Mouse (Mus musculus) ES-Bruce4 (cell line): ENCODE results near the gene Spsb4. TPM values are rescaled to one million over a fixed set of nuclear protein-coding genes. Genes with fewer than 3 reads are reported as not detected.
A peak's percentile ranks its signal among the peaks of the same experiment; 100 is the strongest.

ENCODE experiments used
- H3K27ac ChIP-seq: 2 replicates; pipeline ENCODE4 v1.5.1; 2012; ENCODE audit warnings: low read length, inconsistent platforms; ENCODE audit not compliant: insufficient read depth
- H3K27me3 ChIP-seq: 2 replicates; pipeline ENCODE4 v1.6.1; 2012; ENCODE audit warnings: mild to moderate bottlenecking, low read length, inconsistent platforms; ENCODE audit not compliant: control insufficient read depth, poor library complexity, insufficient read depth, severe bottlenecking
- H3K36me3 ChIP-seq: 2 replicates; pipeline ENCODE4 v1.6.1; 2012; ENCODE audit warnings: inconsistent platforms, mild to moderate bottlenecking, low read length, moderate library complexity; ENCODE audit not compliant: control insufficient read depth, poor library complexity, insufficient read depth, severe bottlenecking
- H3K4me1 ChIP-seq: one replicate; pipeline ENCODE4 v1.8.1; 2011; ENCODE audit warnings: low read length; ENCODE audit not compliant: control insufficient read depth, insufficient read depth
- H3K4me3 ChIP-seq: 2 replicates; pipeline ENCODE4 v1.5.1; 2011; ENCODE audit warnings: low read depth, mild to moderate bottlenecking, low read length
- H3K9ac ChIP-seq: 2 replicates; pipeline ENCODE4 v1.6.1; 2012; ENCODE audit warnings: low read depth, mild to moderate bottlenecking, inconsistent platforms; ENCODE audit not compliant: poor library complexity, severe bottlenecking
- H3K9me3 ChIP-seq: replicated peaks from 2 replicates; pipeline ENCODE4 v1.6.1; 2012; ENCODE audit warnings: mild to moderate bottlenecking, low read length, inconsistent platforms; ENCODE audit not compliant: control insufficient read depth, poor library complexity, insufficient read depth, severe bottlenecking
- CTCF ChIP-seq: IDR thresholded peaks from one replicate; pipeline ENCODE4 v1.8.1; 2011; ENCODE audit warnings: low read depth, low read length
- EP300 ChIP-seq: IDR thresholded peaks from 2 replicates; pipeline ENCODE4 v1.6.1; 2011; ENCODE audit warnings: low read depth, low read length; ENCODE audit not compliant: insufficient read depth
- POLR2A ChIP-seq: IDR thresholded peaks from one replicate; pipeline ENCODE4 v1.8.1; 2011; ENCODE audit warnings: low read length; ENCODE audit not compliant: insufficient read depth
- polyA plus RNA-seq: library from polyadenylated mRNA; stranded (reverse); fragments of >200 nt; gene quantifications from 2 replicates; pipeline ENCODE4 v1.2.4, GENCODE M21; 2011; ENCODE audit warnings: low read depth; ENCODE audit not compliant: missing spikeins, insufficient read depth, insufficient read length

Gene Spsb4
- polyA plus RNA-seq: 1.9 and 2.6 TPM in 2 replicates

DNA sequence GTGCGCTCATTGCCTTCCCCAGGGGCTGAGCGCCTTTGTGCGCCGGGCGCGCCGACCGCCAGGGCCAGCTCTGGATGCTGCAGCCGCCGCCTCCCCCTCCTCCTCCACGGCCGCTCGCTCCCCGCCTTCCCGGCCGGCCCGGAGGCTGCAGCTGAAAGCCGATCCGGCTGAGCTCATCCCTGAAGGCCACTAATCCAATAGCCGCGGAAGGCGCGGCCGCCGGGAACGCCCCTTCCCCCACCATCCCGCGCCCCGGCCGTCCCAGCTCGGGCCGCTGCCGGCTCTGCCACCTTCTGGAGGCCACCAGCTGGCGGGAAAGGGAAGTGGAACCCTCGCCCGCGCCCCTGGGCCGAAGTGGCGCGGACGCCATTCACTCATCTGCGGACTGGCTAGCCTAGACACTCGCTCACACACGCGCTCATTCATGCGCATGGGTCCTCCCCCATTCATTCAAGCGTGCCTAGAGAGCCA lies at the start of gene Spsb4:
Gene Spsb4 (minus strand): TSS at position 167 of the 471 bp plus-strand sequence.
- Histone ChIP-seq H3K27ac (no peak within 1 kb of the TSS), H3K9me3 (no peaks in the 10 kb centered on the region), H3K4me3 (peak within 1 kb of the TSS; percentile 83), H3K4me1 (peaks cover 1% of the 10 kb centered on the region), H3K9ac (peak within 1 kb of the TSS; percentile 60), H3K36me3 (no peaks in the 10 kb centered on the region), H3K27me3 (no peaks in the 10 kb centered on the region)
- TF ChIP-seq CTCF (no peak), POLR2A (no peak), EP300 (no peak)

DNA sequence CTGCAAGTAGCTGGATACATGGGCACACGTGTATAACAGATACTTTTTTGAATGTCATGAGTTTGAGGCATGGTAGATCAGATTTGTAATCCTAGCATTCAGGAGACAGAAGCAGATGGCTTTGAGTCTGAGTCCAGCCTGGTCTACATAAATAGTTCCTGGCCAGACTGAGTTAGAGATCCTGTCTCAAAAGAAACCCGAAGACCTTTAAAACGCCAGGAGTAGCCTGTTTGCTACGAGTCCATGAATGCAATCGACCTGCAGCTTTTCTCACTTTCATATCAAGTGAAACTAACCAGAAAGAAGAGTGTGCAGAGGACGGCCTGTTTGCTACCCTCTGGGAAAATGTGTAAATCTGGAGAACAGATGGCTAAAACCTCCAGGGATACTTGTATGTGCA lies 49.1 kb upstream of the Spsb4 start:
- H3K36me3 ChIP-seq: peaks cover 14% of the 10 kb centered on the region
- no peaks in the 10 kb centered on the region for H3K27me3 ChIP-seq
- H3K9me3 ChIP-seq: no peaks in the 10 kb centered on the region
- peaks cover 2% of the 10 kb centered on the region for H3K4me1 ChIP-seq
- TF ChIP-seq POLR2A (no peak), CTCF (no peak), EP300 (no peak)
- H3K4me3 ChIP-seq: no peak overlapping the region
- H3K9ac ChIP-seq: no peak overlapping the region
- no peak overlapping the region for H3K27ac ChIP-seq

DNA sequence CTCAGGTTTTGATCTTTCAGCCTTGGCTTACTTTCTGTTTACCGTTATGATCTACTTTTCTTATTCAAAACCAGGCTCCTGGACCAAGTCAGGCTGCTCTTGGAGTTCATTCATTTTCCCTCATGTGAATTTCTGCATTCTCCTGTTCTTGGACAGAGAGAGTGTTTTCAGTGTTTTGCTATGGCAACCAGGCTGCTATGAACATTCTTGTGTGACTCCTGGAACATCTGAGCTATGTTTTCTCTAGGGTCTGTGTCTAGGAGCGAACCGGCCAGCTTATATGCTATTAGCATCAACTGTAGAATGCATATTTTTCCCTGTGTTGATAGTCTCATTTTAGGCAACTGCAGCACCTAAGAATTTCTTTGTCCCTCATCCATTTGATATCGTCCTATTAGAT lies 47.2 kb upstream of the Spsb4 start:
- H3K9me3 ChIP-seq: no peaks in the 10 kb centered on the region
- TF ChIP-seq CTCF (no peak), EP300 (no peak), POLR2A (no peak)

DNA sequence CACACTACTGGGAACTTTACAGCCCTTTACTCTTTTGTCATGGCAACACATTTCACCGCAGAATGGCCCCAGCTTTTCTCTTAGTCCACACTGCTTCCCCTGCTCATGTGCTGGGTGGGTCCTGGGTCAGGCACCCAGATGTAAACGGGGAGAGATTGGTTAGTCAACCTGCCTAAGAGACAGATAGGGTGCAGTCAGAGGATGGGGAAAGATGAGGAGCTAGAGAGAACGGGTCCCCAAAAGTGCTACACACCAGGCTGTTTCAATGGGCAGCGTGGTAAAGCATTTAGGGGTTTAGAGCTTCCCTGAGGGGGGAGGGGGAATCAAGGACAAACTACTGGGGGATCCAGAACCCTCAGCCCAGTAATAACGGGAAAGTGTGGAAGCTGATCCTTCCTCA lies 46.6 kb upstream of the Spsb4 start:
- H3K9ac ChIP-seq: no peak overlapping the region
- H3K27ac ChIP-seq: no peak overlapping the region
- H3K36me3 ChIP-seq: peaks cover 10% of the 10 kb centered on the region
- TF ChIP-seq EP300 (no peak), POLR2A (no peak), CTCF (no peak)
- H3K4me1 ChIP-seq: peaks cover 2% of the 10 kb centered on the region
- H3K27me3 ChIP-seq: no peaks in the 10 kb centered on the region
- no peaks in the 10 kb centered on the region for H3K9me3 ChIP-seq
- no peak overlapping the region for H3K4me3 ChIP-seq

More for the DNA sequence above, 47.2 kb upstream of the Spsb4 start:
- Histone ChIP-seq H3K4me1 (peaks cover 2% of the 10 kb centered on the region), H3K4me3 (no peak overlapping the region), H3K36me3 (peaks cover 10% of the 10 kb centered on the region), H3K9ac (no peak overlapping the region), H3K27ac (no peak overlapping the region), H3K27me3 (no peaks in the 10 kb centered on the region)

DNA sequence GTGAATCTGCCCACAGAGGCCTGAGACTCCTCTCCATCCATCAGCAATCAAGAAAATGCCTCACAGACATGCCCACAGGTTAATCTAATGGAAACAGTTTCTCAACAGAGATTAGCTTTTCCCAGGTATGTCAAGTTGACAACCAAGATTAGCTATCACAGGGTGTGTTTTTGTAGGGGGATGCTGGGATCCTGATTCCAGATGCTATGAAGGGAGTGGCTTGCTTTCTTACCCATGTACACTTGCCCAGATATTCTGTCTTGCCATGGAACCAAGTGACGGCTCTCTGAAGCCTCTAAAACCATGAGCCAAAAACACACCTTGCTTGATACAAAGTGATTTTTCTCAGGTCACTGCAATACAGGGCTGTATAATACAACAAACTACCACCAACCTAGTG lies 45.5 kb upstream of the Spsb4 start:
- no peak overlapping the region for H3K4me3 ChIP-seq
- H3K9ac ChIP-seq: no peak overlapping the region
- TF ChIP-seq CTCF (no peak), POLR2A (no peak), EP300 (no peak)
- H3K36me3 ChIP-seq: peaks cover 10% of the 10 kb centered on the region
- no peak overlapping the region for H3K27ac ChIP-seq
- H3K27me3 ChIP-seq: no peaks in the 10 kb centered on the region
- H3K9me3 ChIP-seq: no peaks in the 10 kb centered on the region
- peaks cover 2% of the 10 kb centered on the region for H3K4me1 ChIP-seq

DNA sequence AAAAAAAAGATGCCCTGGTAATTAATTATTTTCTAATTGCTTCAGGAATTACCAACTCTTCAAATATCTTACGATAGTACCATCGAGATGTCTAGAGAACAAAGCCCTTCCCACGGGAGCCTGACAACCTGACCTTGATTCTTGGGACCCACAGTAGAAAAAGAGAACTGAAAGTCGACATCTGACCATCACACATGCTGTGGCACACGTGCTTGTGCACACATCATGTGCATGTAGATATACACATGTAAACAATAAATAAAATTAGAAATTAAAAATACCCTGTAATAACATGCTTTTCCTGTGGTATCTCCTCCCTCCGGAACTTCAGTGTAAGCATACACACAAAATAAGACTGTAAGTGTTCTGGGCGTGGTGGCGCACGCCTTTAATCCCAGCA lies 43.1 kb upstream of the Spsb4 start:
- H3K4me1 ChIP-seq: peaks cover 2% of the 10 kb centered on the region
- no peak overlapping the region for H3K4me3 ChIP-seq
- no peaks in the 10 kb centered on the region for H3K36me3 ChIP-seq

More for the DNA sequence above, 43.1 kb upstream of the Spsb4 start:
- H3K27ac ChIP-seq: no peak overlapping the region
- H3K9me3 ChIP-seq: no peaks in the 10 kb centered on the region
- TF ChIP-seq CTCF: no peak
- TF ChIP-seq EP300: no peak
- TF ChIP-seq POLR2A: no peak
- no peak overlapping the region for H3K9ac ChIP-seq
- H3K27me3 ChIP-seq: no peaks in the 10 kb centered on the region
